Mouse (Mus musculus) brown adipose tissue, adult 24 weeks (tissue): ENCODE results near the gene Pramef8. TPM values are rescaled to one million over a fixed set of nuclear protein-coding genes. Genes with fewer than 3 reads are reported as not detected.

Source experiments
- polyA plus RNA-seq: library from polyadenylated mRNA; stranded (reverse); fragments of >200 nt; gene quantifications from 2 replicates; pipeline ENCODE4 v1.2.4, GENCODE M21; 2012; ENCODE audit not compliant: missing spikeins, insufficient read depth, insufficient read length

Gene Pramef8
- polyA plus RNA-seq, 1 experiment: 4.6 TPM

Other genes starting within 250 kb of the Pramef8 start
- gene Prdm2, start 199.4 kb upstream of the Pramef8 start, polyA plus RNA-seq: 9.8 and 10.1 TPM in 2 replicates
- gene Pdpn, start 112.9 kb upstream of the Pramef8 start, polyA plus RNA-seq: 4.0 and 7.2 TPM in 2 replicates
- gene Lrrc38, start 62.7 kb upstream of the Pramef8 start, polyA plus RNA-seq: 0.59 and 2.9 TPM in 2 replicates
- not detected in 2 replicates for gene Pramel1, start 18.0 kb upstream of the Pramef8 start, polyA plus RNA-seq
- gene Oog4, start 37.9 kb downstream of the Pramef8 start, polyA plus RNA-seq: not detected in 2 replicates
- not detected in 2 replicates for gene Gm13043, start 98.9 kb downstream of the Pramef8 start, polyA plus RNA-seq
- gene Gm13040, start 123.5 kb downstream of the Pramef8 start, polyA plus RNA-seq: not detected in 2 replicates
- not detected in 2 replicates for gene BC080695, start 139.3 kb downstream of the Pramef8 start, polyA plus RNA-seq
- not detected in 2 replicates for gene Gm13057, start 139.3 kb downstream of the Pramef8 start, polyA plus RNA-seq
- not detected in 2 replicates for gene Gm13083, start 202.6 kb downstream of the Pramef8 start, polyA plus RNA-seq
- not detected in 2 replicates for gene Gm13088, start 244.8 kb downstream of the Pramef8 start, polyA plus RNA-seq